Mouse (Mus musculus) MEL (cell line): ENCODE measurements at regions not wholly inside any gene's neighbourhood (a gene's known extent, or its start where the extent isn't known, plus 50 kb on each side); places are given as distances from the start of the nearest gene placed in this dataset.

Experiments used
- DNase-seq: peaks from one replicate; pipeline ENCODE4 v3.0.0; 2011; ENCODE audit warnings: low read depth, low spot score
- H3K27ac ChIP-seq: 2 replicates; pipeline ENCODE4 v1.5.1; 2012; ENCODE audit warnings: low read depth, mild to moderate bottlenecking, control low read depth, low read length, moderate library complexity; ENCODE audit not compliant: control insufficient read depth
- H3K27me3 ChIP-seq, 2 experiments: fragments of 150-350 bp in 1 of 2; sonication (generic) in 1 of 2; 2 replicates each; pipeline ENCODE4 v1.6.1; 2012; ENCODE audit warnings: low read length in 2 of 2, mild to moderate bottlenecking in 2 of 2, improper control_type of control experiment in 1 of 2, moderate library complexity in 1 of 2; ENCODE audit not compliant: insufficient read depth in 2 of 2, control insufficient read depth in 1 of 2
- H3K36me3 ChIP-seq, 2 experiments: 2 replicates each; pipeline ENCODE4 v1.6.1; 2012 to 2014; ENCODE audit warnings: low read length in 2 of 2, improper control_type of control experiment in 1 of 2, inconsistent platforms in 1 of 2, mild to moderate bottlenecking in 1 of 2; ENCODE audit not compliant: insufficient read depth in 2 of 2, control insufficient read depth in 1 of 2
- H3K4me1 ChIP-seq, 2 experiments: fragments of 150-350 bp in 1 of 2; sonication (generic) in 1 of 2; 2 replicates each; pipeline ENCODE4 v1.6.1; 2012; ENCODE audit warnings: low read length in 2 of 2, improper control_type of control experiment in 1 of 2, mild to moderate bottlenecking in 1 of 2; ENCODE audit not compliant: insufficient read depth in 2 of 2, control insufficient read depth in 1 of 2
- H3K4me3 ChIP-seq, 2 experiments: fragments of 150-350 bp in 1 of 2; sonication (generic) in 1 of 2; 2 replicates each; pipeline ENCODE4 v1.5.1; 2012; ENCODE audit warnings: low read depth in 2 of 2, low read length in 2 of 2, mild to moderate bottlenecking in 2 of 2, moderate library complexity in 2 of 2, control low read depth in 1 of 2, improper control_type of control experiment in 1 of 2; ENCODE audit not compliant: control insufficient read depth in 1 of 2, insufficient read depth in 1 of 2
- H3K79me2 ChIP-seq: 2 replicates; pipeline ENCODE4 v1.6.1; 2012; ENCODE audit warnings: mild to moderate bottlenecking, low read length, moderate library complexity; ENCODE audit not compliant: control insufficient read depth, poor library complexity, insufficient read depth
- H3K9ac ChIP-seq: 2 replicates; pipeline ENCODE4 v1.6.1; 2012; ENCODE audit warnings: low read depth, mild to moderate bottlenecking, control low read depth, low read length, moderate library complexity; ENCODE audit not compliant: control insufficient read depth, poor library complexity, severe bottlenecking
- H3K9me3 ChIP-seq: fragments of 150-350 bp; sonication (generic); replicated peaks from 2 replicates; pipeline ENCODE4 v1.6.1; 2012; ENCODE audit warnings: mild to moderate bottlenecking, low read length, improper control_type of control experiment, moderate library complexity; ENCODE audit not compliant: insufficient read depth
- BHLHE40 ChIP-seq: IDR thresholded peaks from 2 replicates; pipeline ENCODE4 v1.6.1; 2012; ENCODE audit warnings: low read depth, mild to moderate bottlenecking, inconsistent platforms, low read length, improper control_type of control experiment, borderline replicate concordance
- CTCF ChIP-seq, 3 experiments: IDR thresholded peaks in 2 of 3; conservative IDR thresholded peaks in 1 of 3; 2 replicates each; pipeline ENCODE4 v1.5.1; 2011 to 2012; ENCODE audit warnings: low read length in 3 of 3, low read depth in 2 of 3, mild to moderate bottlenecking in 2 of 3, improper control_type of control experiment in 1 of 3, inconsistent platforms in 1 of 3, mixed read lengths in 1 of 3, moderate library complexity in 1 of 3; ENCODE audit not compliant: control insufficient read depth in 1 of 3, insufficient read depth in 1 of 3, poor library complexity in 1 of 3, severe bottlenecking in 1 of 3
- E2F4 ChIP-seq: IDR thresholded peaks from 2 replicates; pipeline ENCODE4 v1.6.1; 2011; ENCODE audit warnings: low read depth, low read length, improper control_type of control experiment, borderline replicate concordance
- GABPA ChIP-seq: IDR thresholded peaks from 2 replicates; pipeline ENCODE4 v1.6.1; 2012; ENCODE audit warnings: low read depth, mild to moderate bottlenecking, inconsistent platforms, low read length, improper control_type of control experiment, moderate library complexity
- HCFC1 ChIP-seq: IDR thresholded peaks from 2 replicates; pipeline ENCODE4 v1.6.1; 2012; ENCODE audit warnings: low read depth, mild to moderate bottlenecking, inconsistent platforms, low read length, improper control_type of control experiment, moderate library complexity
- JUND ChIP-seq: IDR thresholded peaks from 2 replicates; pipeline ENCODE4 v1.6.1; 2011; ENCODE audit warnings: low read depth, mild to moderate bottlenecking, improper control_type of control experiment, low read length
- KAT2A ChIP-seq: conservative IDR thresholded peaks from 2 replicates; pipeline ENCODE4 v1.6.1; 2012; ENCODE audit warnings: low read depth, low read length, improper control_type of control experiment, inconsistent platforms
- MAFK ChIP-seq: IDR thresholded peaks from 2 replicates; pipeline ENCODE4 v1.6.1; 2011; ENCODE audit warnings: low read depth, mild to moderate bottlenecking, low read length, improper control_type of control experiment, borderline replicate concordance
- MAZ ChIP-seq: IDR thresholded peaks from 2 replicates; pipeline ENCODE4 v1.6.1; 2012; ENCODE audit warnings: low read depth, mild to moderate bottlenecking, inconsistent platforms, low read length, improper control_type of control experiment
- MEF2A ChIP-seq: IDR thresholded peaks from 2 replicates; pipeline ENCODE4 v1.6.1; 2014; ENCODE audit warnings: low read depth, mild to moderate bottlenecking, inconsistent platforms, low read length, improper control_type of control experiment; ENCODE audit not compliant: poor library complexity, insufficient replicate concordance, severe bottlenecking; ENCODE audit errors: extremely low read depth
- MXI1 ChIP-seq: IDR thresholded peaks from 2 replicates; pipeline ENCODE4 v1.6.1; 2011; ENCODE audit warnings: mild to moderate bottlenecking, low read depth, low read length, improper control_type of control experiment
- MYC ChIP-seq: IDR thresholded peaks from 2 replicates; pipeline ENCODE4 v1.6.1; 2011; ENCODE audit warnings: low read depth, mild to moderate bottlenecking, low read length, improper control_type of control experiment, moderate library complexity
- NRF1 ChIP-seq: IDR thresholded peaks from 2 replicates; pipeline ENCODE4 v1.6.1; 2014; ENCODE audit warnings: low read depth, mild to moderate bottlenecking, inconsistent platforms, low read length, improper control_type of control experiment, moderate library complexity; ENCODE audit not compliant: poor library complexity, insufficient read depth, severe bottlenecking
- POLR2AphosphoS5 ChIP-seq: IDR thresholded peaks from 2 replicates; pipeline ENCODE4 v1.6.1; 2012; ENCODE audit warnings: low read depth, borderline replicate concordance, mild to moderate bottlenecking, inconsistent platforms, low read length, moderate library complexity, mixed read lengths
- RAD21 ChIP-seq: IDR thresholded peaks from 2 replicates; pipeline ENCODE4 v1.6.1; 2011; ENCODE audit warnings: mild to moderate bottlenecking, low read depth, low read length, improper control_type of control experiment
- SIN3A ChIP-seq: IDR thresholded peaks from 2 replicates; pipeline ENCODE4 v1.6.1; 2012; ENCODE audit warnings: low read length, improper control_type of control experiment, inconsistent platforms
- TAL1 ChIP-seq: IDR thresholded peaks from 2 replicates; pipeline ENCODE4 v1.6.1; 2012; ENCODE audit warnings: mild to moderate bottlenecking, inconsistent platforms, low read length, moderate library complexity, mixed read lengths
- TCF12 ChIP-seq: IDR thresholded peaks from 2 replicates; pipeline ENCODE4 v1.6.1; 2014; ENCODE audit warnings: low read depth, mild to moderate bottlenecking, inconsistent platforms, low read length, improper control_type of control experiment, moderate library complexity
- UBTF ChIP-seq: IDR thresholded peaks from 2 replicates; pipeline ENCODE4 v1.6.1; 2012; ENCODE audit warnings: low read depth, mild to moderate bottlenecking, inconsistent platforms, low read length, improper control_type of control experiment, moderate library complexity, borderline replicate concordance; ENCODE audit not compliant: insufficient read depth
- USF1 ChIP-seq: IDR thresholded peaks from 2 replicates; pipeline ENCODE4 v1.6.1; 2014; ENCODE audit warnings: low read depth, mild to moderate bottlenecking, inconsistent platforms, low read length, improper control_type of control experiment, moderate library complexity
- USF2 ChIP-seq, 2 experiments: IDR thresholded peaks; 2 replicates each; pipeline ENCODE4 v1.6.1; 2011 to 2012; ENCODE audit warnings: improper control_type of control experiment in 2 of 2, low read length in 2 of 2, borderline replicate concordance in 1 of 2, inconsistent platforms in 1 of 2, low read depth in 1 of 2, mild to moderate bottlenecking in 1 of 2; ENCODE audit not compliant: insufficient read depth in 1 of 2
- ZC3H11A ChIP-seq: IDR thresholded peaks from 2 replicates; pipeline ENCODE4 v1.6.1; 2012; ENCODE audit warnings: low read depth, mild to moderate bottlenecking, inconsistent platforms, low read length, improper control_type of control experiment
- ZKSCAN1 ChIP-seq: IDR thresholded peaks from 2 replicates; pipeline ENCODE4 v1.6.1; 2012; ENCODE audit warnings: low read depth, mild to moderate bottlenecking, inconsistent platforms, low read length, improper control_type of control experiment, moderate library complexity
- ZMIZ1 ChIP-seq: IDR thresholded peaks from 2 replicates; pipeline ENCODE4 v1.6.1; 2012; ENCODE audit warnings: low read depth, mild to moderate bottlenecking, inconsistent platforms, low read length, improper control_type of control experiment, moderate library complexity
- ZNF384 ChIP-seq: IDR thresholded peaks from 2 replicates; pipeline ENCODE4 v1.6.1; 2012; ENCODE audit warnings: low read depth, mild to moderate bottlenecking, inconsistent platforms, low read length, improper control_type of control experiment

DNA sequence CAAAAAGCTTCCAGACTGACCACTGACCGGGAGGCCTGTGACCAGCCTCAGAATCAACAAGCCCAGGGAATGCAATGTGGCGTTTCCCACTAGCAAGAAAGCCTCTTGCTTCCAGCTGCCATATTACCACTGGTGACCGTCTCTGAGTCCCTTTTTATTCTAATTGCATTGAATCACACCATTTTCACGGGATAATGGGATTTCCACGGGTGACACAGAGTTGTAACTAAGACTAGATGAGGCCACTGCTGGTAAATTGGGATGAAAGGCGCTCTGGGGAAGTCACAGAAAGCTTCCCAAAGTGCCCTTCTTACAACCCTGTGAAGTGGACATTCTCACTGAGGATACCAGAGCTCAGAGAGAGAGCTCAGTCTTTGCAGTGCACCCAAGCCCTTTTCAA is 107.4 kb downstream of the Mrm1 start:
- H3K27me3 ChIP-seq, result peaks cover 4 to 14% of the 10 kb centered on the region in 2 experiments
- H3K36me3 ChIP-seq, result no peaks in the 10 kb centered on the region

GRCm38 (mm10) chr11:84708222-84708730 is 111.0 kb downstream of the Mrm1 start:
- TF ChIP-seq HCFC1, result no peak
- no peak for TF ChIP-seq ZNF384
- TF ChIP-seq KAT2A, result no peak
- no peak for TF ChIP-seq E2F4
- TF ChIP-seq SIN3A, result no peak
- no peak for TF ChIP-seq JUND
- no peak for TF ChIP-seq POLR2AphosphoS5
- no peak for TF ChIP-seq GABPA
- no peak for TF ChIP-seq BHLHE40
- no peak for TF ChIP-seq TAL1
- TF ChIP-seq RAD21, result no peak
- no peak for TF ChIP-seq USF2 (IDR thresholded peaks at IDR 0.05; ENCODE audit: borderline replicate concordance in 1 of 2, insufficient read depth in 1 of 2, low read depth in 1 of 2, low read length in 2 of 2)
- TF ChIP-seq MAZ, result no peak
- no peak for TF ChIP-seq ZKSCAN1
- no peak for TF ChIP-seq CTCF (IDR thresholded peaks at IDR 0.05 in 2 of 3, conservative IDR thresholded peaks at IDR 0.05 in 1 of 3; ENCODE audit: control insufficient read depth in 1 of 3, insufficient read depth in 1 of 3, low read depth in 2 of 3, low read length in 3 of 3, poor library complexity in 1 of 3, severe bottlenecking in 1 of 3)
- no peak for TF ChIP-seq USF1
- no peak for TF ChIP-seq ZMIZ1
- TF ChIP-seq NRF1, result no peak
- no peak for TF ChIP-seq ZC3H11A
- TF ChIP-seq MXI1, result no peak
- no peak overlapping the region for H3K27ac ChIP-seq

More for the DNA sequence above, 107.4 kb downstream of the Mrm1 start:
- no peak for DNase-seq
- no peak overlapping the region for H3K27ac ChIP-seq
- H3K4me1 ChIP-seq, result no peaks in the 10 kb centered on the region
- H3K9me3 ChIP-seq, result no peaks in the 10 kb centered on the region
- no peak overlapping the region for H3K9ac ChIP-seq
- no peak overlapping the region for H3K4me3 ChIP-seq
- no peaks in the 10 kb centered on the region for H3K79me2 ChIP-seq
- TF ChIP-seq MYC (no peak), JUND (no peak), ZKSCAN1 (no peak), UBTF (no peak), MEF2A (no peak), CTCF (IDR thresholded peaks at IDR 0.05 in 2 of 3, conservative IDR thresholded peaks at IDR 0.05 in 1 of 3; ENCODE audit: control insufficient read depth in 1 of 3, insufficient read depth in 1 of 3, low read depth in 2 of 3, low read length in 3 of 3, poor library complexity in 1 of 3, severe bottlenecking in 1 of 3) (no peak), ZMIZ1 (no peak), TCF12 (no peak), MAFK (no peak), TAL1 (no peak), KAT2A (no peak), BHLHE40 (no peak)

More at GRCm38 (mm10) chr11:84708222-84708730, 111.0 kb downstream of the Mrm1 start:
- no peak overlapping the region for H3K4me3 ChIP-seq
- DNase-seq, result no peak
- H3K36me3 ChIP-seq, result peaks cover 0 to 2% of the 10 kb centered on the region in 2 experiments; a peak in 1 of 4 replicates
- H3K79me2 ChIP-seq, result no peaks in the 10 kb centered on the region
- H3K27me3 ChIP-seq, result peaks cover 4 to 10% of the 10 kb centered on the region in 2 experiments
- peaks cover 0 to 9% of the 10 kb centered on the region in 2 experiments; a peak in 2 of 4 replicates for H3K4me1 ChIP-seq
- H3K9me3 ChIP-seq, result no peaks in the 10 kb centered on the region
- H3K9ac ChIP-seq, result no peak overlapping the region
